Mouse (Mus musculus): ENCODE data around the gene Pdxp.

Pdxp gene

GRCm38 (mm10) chr15:78928539-78928938, 14.8 kb downstream of the Pdxp start:
- no peak for DNase-seq

- no peak for DNase-seq
These were observed 16.5 kb downstream of the Pdxp start for GRCm38 (mm10) chr15:78930192-78930706.

DNA sequence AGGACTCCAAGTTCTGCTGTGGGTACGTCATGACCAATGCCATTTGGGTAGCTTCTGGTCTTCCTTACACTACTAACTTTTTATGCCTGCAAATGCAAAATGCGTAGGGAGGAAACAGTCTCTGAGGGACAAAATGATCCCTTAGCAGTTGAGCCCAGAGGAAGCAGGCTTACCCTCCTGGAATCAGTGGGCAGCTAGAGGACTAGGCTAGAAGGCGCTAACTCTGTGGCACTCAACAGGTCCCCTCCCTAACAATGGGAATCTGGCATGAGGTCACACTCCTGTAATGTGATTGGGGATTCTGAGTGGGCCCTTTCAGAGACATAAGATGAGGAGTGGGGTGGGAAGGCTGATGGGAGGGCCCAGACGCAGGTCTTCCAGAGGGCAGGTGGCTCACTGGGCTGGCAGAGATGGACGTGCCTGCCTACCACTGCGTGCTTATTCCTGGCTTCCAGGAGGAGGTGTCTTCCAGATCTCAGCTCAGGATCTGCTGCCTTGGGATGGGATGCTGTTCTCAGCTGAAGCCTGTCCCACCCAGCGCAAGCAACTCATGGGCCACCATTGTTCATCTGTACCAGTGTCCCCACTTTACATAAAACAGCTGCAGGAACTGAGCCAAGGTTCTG, 17.2 kb downstream of the Pdxp start:
- no peak for DNase-seq

DNA sequence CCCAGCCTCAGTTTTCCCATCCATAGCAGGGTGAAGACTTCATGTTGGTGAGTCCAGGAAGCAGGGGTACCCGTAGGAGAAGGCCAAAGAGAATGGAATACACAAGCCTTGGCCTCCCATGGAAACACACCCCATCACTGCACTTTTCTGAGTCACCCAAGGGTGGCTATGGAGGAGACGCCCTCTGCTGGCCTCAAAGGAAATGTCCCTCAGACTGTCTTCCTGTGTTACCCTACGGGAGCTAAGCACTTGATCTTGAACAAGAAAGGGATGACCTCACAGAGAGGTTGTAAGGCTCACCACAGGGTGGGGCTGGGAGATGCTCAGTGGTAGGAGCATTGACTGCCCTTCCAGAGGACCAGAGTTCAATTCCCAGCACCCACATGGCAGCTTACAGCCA, 17.9 kb downstream of the Pdxp start:
- DNase-seq: peak; percentile 41

GRCm38 (mm10) chr15:78934784-78935320, 21.1 kb downstream of the Pdxp start, which contains the start of gene Nol12:
Nol12 (plus strand) TSS chr15:78934933.
- peak; percentile 83 for DNase-seq

GRCm38 (mm10) chr15:78936403-78936802, 22.7 kb downstream of the Pdxp start:
- no peak for DNase-seq

DNA sequence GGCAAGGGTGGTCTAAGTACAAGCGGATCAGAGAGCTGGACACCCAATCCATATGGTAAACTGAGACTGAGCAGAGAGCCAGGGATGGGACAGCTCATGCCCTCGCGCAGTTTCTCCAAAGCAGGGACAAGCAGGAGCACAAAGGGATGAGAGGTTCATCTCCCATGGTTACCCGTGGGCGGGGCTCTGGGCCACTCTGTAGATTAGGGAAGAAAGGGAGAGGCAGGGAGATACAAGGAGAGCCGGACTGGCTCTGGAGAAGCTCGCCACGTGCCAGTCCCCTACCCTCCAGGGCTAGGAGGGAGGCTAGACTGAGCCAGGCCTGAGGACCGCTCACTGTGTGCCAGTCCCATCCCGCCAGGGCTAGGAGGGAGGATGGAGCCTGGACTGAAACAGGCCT, 23.6 kb downstream of the Pdxp start:
- no peak for DNase-seq

DNA sequence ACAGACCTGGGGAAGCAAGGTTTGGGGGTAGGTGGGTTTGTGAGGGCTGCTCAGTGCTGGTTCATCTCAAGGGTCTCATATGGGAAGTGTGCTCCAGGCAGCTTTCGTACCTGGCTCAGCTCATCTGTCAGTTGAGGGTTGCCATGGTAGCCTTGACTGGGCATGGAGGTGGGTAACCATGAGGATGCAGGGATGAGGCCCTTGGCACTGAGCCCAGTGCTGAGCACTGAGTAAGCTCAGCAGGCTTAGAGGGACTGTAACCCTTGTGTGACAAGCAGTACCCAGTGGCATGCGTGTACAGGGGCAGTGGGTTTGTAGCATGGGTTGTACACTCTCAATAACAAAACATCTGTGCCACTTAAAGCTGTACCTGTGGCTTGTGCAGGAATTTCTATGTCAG, 24.2 kb downstream of the Pdxp start:
- DNase-seq: no peak

- DNase-seq: no peak
These were observed 26.6 kb downstream of the Pdxp start for GRCm38 (mm10) chr15:78940325-78940724.

DNA sequence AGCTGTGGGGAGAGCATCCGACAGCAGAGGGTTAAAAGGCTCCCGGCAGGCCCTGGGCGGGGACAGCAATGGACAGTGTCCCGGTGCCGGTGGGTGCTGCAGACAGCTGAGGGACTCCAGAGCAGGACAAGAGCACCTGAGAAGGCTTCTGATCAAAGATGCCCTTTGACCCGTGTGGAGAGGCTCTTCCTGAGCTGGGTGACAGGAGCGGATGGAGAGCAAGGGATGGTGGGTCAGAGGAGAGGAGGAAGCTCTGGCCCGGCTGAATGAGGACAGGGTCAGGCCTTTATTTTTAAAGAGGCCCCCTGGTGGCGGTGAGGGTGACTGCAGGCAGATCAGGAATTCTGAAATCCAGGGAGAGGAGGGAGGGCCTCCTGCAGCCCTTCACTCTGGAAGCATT, 28.9 kb downstream of the Pdxp start:
- peak; percentile 62 for DNase-seq

- DNase-seq: no peak
These were observed 32.5 kb downstream of the Pdxp start for GRCm38 (mm10) chr15:78946232-78946631.

DNA sequence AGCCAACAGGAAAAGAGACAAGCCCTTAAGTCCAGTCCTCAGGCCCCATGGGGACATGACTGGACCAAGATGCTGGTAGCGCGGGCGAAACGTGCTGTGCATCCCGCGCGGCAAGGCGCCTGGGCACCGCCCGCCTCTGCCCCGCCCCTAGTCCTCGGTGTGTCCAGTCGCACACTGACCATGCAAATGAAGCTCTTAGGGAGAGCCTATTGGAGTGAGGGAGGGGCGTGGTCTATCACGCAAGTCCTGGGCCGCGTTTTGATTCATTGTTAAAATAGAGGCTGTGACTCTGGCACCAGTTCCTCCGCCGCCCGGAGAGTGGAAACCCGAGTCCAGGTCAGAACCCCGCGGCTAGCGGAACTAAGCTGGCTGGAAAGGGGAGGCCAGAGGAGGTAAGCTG, 33.9 kb downstream of the Pdxp start, which contains the start of gene Triobp:
Triobp (plus strand) TSS at position 68 of the 400 bp plus-strand sequence.
- peak; percentile 85 for DNase-seq

GRCm38 (mm10) chr15:78948152-78948725, 34.5 kb downstream of the Pdxp start:
- DNase-seq: no peak

GRCm38 (mm10) chr15:78948883-78949282, 35.2 kb downstream of the Pdxp start:
- no peak for DNase-seq

DNA sequence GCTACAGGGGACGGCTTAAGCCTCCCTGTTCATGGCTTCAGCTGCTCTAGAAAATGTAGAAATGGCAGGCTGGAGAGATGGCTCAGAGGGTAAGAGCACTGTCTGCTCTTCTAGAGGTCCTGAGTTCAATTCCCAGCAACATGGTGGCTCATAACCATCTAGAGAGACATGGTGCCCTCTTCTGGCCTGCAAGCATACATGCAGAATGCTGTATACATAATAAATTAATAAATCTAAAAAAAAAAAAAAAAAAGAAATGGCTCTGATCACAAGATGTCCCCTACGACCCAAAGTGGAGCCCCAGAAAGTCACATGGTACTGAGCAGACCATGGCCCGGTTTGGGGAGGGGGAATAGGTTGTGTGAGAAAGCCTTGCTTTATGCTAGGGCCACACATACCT, 41.9 kb downstream of the Pdxp start:
- DNase-seq: no peak

- no peak for DNase-seq
These were observed 42.6 kb downstream of the Pdxp start for GRCm38 (mm10) chr15:78956351-78956750.

DNA sequence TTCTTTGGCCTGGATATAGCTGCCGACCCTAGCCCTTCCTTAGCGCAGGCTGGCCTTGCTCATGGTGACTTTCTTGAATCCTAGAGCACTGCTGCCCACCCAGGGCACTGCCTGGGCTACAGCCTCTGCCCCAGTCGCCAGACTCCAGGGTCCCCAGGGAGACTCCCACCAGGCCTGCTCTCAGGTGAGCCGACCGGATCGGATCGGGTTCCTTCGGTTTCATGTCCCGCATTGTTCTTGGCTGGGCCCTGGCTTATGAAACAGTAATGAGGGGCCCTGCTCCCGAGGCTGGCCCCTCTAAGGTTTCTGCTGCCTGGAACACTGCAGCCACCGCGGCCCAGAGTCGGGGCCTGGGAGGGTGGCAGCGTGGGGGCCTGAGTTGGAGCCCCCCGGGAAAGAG, 43.3 kb downstream of the Pdxp start:
- no peak for DNase-seq

DNA sequence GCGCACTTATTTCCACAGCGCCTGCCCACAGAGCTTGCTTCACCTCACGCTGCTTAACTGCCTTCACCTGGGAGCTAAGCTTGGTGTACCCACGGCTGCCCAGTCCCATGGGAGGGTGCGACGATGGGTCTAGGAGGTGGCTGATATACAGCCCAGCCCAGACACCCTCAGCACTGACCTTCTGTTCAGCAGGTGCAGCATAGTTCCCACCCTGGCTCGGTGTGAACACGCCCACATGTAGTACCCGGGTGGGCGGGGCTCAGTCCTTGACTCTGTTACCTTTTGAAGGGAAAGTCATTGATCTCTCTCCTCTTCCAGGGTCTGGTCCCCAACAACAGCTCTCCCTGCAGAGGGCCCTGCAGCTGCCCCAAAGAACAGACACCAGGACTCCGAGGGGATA, 45.8 kb downstream of the Pdxp start:
- no peak for DNase-seq

DNA sequence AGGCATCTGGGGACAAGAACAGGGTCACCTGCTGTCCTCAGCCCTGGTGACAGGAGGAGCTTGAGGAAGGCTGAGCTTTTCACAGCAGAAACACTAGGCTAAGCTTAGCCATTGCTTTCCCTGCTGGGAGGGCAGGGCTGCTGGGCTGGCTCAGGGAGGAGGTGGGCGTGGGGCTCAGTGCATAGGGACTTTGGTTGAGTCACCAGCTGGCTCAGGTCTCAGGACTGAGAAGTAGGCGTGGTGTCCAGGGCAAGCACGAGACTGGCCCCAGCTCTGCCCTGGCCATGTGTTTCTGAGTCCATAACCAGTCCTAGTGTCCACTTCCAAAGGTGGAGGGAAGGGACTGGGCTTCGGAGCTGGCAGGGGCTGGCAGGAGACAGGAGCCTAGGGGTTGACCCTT, 46.4 kb downstream of the Pdxp start:
- no peak for DNase-seq

DNA sequence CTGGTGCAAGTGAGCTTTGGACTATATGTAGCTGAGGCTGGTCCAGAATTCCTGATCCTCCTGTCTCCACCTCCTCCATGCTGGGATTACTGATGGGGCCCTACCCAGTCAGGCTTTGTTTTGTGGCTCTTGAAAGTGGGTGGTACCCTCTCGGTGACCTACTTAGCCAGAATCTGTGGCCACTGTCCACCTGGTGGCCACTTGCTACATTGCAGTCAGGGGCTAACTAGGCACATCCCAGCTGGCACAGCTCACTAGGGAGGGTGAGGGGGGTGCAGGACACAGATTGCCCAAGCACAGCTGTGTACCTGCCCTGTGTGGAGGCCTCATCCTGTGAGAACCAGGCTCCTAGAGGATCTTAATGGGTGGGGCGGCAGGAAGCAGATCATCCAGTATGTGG, 49.2 kb downstream of the Pdxp start:
- no peak for DNase-seq
